ENCODE assay signal across 8 mouse cellular contexts in genomic region chr6:91598942-91599341, GRCm38 (mm10).
DNase-seq lines count a peak whose midpoint lies in the region; ATAC-seq and TF ChIP-seq lines count a peak whose summit lies in the region.

No protein-coding gene starts in this region.

- intact Hi-C loops in heart, postnatal 25 days (cut with DNase I) = loop anchor here (5.0 kb wide), 1 partner anchor 83 kb away; the partner anchor contains the start of gene Slc6a6

- no peak for DNase-seq in CH12.LX (ENCODE audit: extremely low read depth)
- peak; percentile 99 for DNase-seq in adrenal gland, adult (ENCODE audit: inconsistent age in 2 of 2, low spot score in 1 of 2)
- DNase-seq in heart, postnatal 25 days (ENCODE audit: low spot score) = peak; percentile 97
- DNase-seq in left cerebral cortex, adult 8-10 months (ENCODE audit: low spot score in 2 of 2) = peak; percentile 37 to 82
- peak; percentile 70 for DNase-seq in ovary, postnatal 10 days (ENCODE audit: low spot score)
- no peak for DNase-seq in B cell, adult 2 months
- no peak for DNase-seq in thymus, postnatal 0 days (ENCODE audit: low spot score)

- no peak for TF ChIP-seq POLR2A in CH12.LX (IDR thresholded peaks at IDR 0.05; ENCODE audit: low read depth, low read length)

- no peaks in the 10 kb centered on the region for H3K27me3 ChIP-seq in CH12.LX (replicated peaks)

- in situ Hi-C loops in CH12.LX (cut with MboI; ENCODE audit: low pct_ligation_motif_present, low pct_unique_long_range_greater_than_20kb, low sequenced_read_pairs) = no loop called here

- no peaks in the 10 kb centered on the region for H3K36me3 ChIP-seq in CH12.LX (replicated peaks in 1 of 2; ENCODE audit: control insufficient read depth in 1 of 2, insufficient read depth in 1 of 2, low read length in 1 of 2)

- peak; percentile 27; the same call in 1 of the 2 replicates for ATAC-seq in frontal cortex, adult (ENCODE audit: low TSS enrichment)

- no peak for TF ChIP-seq EP300 in CH12.LX (IDR thresholded peaks at IDR 0.05; ENCODE audit: low read length)

- no peak for TF ChIP-seq CTCF in CH12.LX (conservative IDR thresholded peaks at IDR 0.05 in 1 of 2, IDR thresholded peaks at IDR 0.05 in 1 of 2; ENCODE audit: low read depth in 2 of 2, low read length in 2 of 2)

- peak overlapping the region; percentile 53; the same call in 1 of the 2 replicates for H3K4me2 ChIP-seq in CH12.LX (ENCODE audit: insufficient read depth, low read depth, poor library complexity, severe bottlenecking)

- dilution Hi-C loops in CH12.LX (cut with MboI; ENCODE audit: extremely low pct_ligation_motif_present, extremely low pct_unique_long_range_greater_than_20kb, low sequenced_read_pairs) = no loop called here

- H3K9ac ChIP-seq in CH12.LX (ENCODE audit: insufficient read depth, low read depth) = no peak overlapping the region

- H3K4me1 ChIP-seq in CH12.LX (ENCODE audit: control insufficient read depth in 1 of 2, insufficient read depth in 2 of 2) = peaks cover 8 to 23% of the 10 kb centered on the region in 2 experiments

- H3K27ac ChIP-seq in CH12.LX (ENCODE audit: insufficient read depth, low read depth) = no peak overlapping the region

- H3K9me3 ChIP-seq in CH12.LX (replicated peaks; ENCODE audit: low read length) = no peaks in the 10 kb centered on the region

- no peaks in the 10 kb centered on the region for H3K79me2 ChIP-seq in CH12.LX (replicated peaks; ENCODE audit: control insufficient read depth, extremely low read depth, insufficient read depth, poor library complexity, severe bottlenecking)

- no peak for TF ChIP-seq RAD21 in CH12.LX (IDR thresholded peaks at IDR 0.05; ENCODE audit: low read depth, low read length)

- no peak overlapping the region for H3K4me3 ChIP-seq in CH12.LX (replicated peaks in 1 of 3; ENCODE audit: low read depth in 2 of 3, low read length in 2 of 3, poor library complexity in 1 of 3)

TF ChIP-seq in CH12.LX, 34 proteins besides CTCF, POLR2A, EP300 and RAD21:
- peak; percentile 75 for TF ChIP-seq BHLHE40 (IDR thresholded peaks at IDR 0.05; ENCODE audit: low read depth, low read length)
- no peak for TF ChIP-seq POLR2AphosphoS2 (IDR thresholded peaks at IDR 0.05; ENCODE audit: low read depth, low read length)
- no peak for TF ChIP-seq E2F4 (IDR thresholded peaks at IDR 0.05; ENCODE audit: insufficient replicate concordance, low read depth, low read length)
- TF ChIP-seq HCFC1 (IDR thresholded peaks at IDR 0.05; ENCODE audit: low read depth, low read length) = no peak

Comparison
In these comparisons a context has a peak if more than half of its experiments do, and no peak if none do; other contexts are left out.
1. DNase-seq: peak in adrenal gland, adult (2 of 2), heart, postnatal 25 days (single experiment), left cerebral cortex, adult 8-10 months (2 of 2) and ovary, postnatal 10 days (single experiment); none in CH12.LX (single experiment), B cell, adult 2 months (0 of 2) and thymus, postnatal 0 days (single experiment).